In the genomic region with DNA sequence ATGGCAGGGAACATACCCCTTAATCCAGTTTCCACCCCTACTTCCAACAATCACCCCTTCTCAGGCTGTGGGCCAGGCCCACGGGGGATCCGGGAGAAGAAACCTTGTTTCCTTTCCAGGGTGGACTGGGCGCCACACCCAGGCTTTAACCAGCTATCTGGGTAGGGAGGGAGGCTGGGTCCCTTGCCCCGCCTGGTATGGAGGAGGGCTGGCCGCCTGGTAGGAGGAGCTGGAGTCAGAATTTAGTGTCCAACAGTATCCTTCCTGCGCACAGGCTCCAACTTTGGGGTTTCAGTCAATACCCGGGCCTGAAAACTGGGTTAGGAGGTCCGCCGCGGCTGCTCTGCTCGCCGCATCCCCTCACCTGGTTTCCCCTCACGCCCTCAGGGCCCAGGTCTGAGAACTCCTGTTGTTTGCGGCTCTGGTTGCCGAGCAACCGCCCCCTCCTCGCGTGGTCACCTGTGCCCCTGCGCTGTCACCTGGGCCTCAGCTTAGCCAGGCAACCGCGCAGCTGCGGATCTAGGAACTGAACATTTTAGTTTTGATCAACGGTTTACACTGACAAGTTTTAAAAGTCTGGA, we compare ENCODE assay signal across 8 mouse cellular contexts. TPM values are rescaled to one million over a fixed set of nuclear protein-coding genes. Genes with fewer than 3 reads are reported as not detected.
DNase-seq lines count a peak whose midpoint lies in the region; ATAC-seq and TF ChIP-seq lines count a peak whose summit lies in the region.

A gene (minus strand): TSS at position 408 of the 581 bp plus-strand sequence.

- peak within 1 kb of the TSS; percentile 37; the same call in 1 of the 2 replicates for H3K9ac ChIP-seq in kidney, postnatal 0 days (ENCODE audit: low read depth, low read length)
- no peak within 1 kb of the TSS for H3K9ac ChIP-seq in embryonic facial prominence, embryonic 15.5 days
- H3K9ac ChIP-seq in intestine, postnatal 0 days (ENCODE audit: low read depth, low read length): no peak within 1 kb of the TSS

- no peaks in the 10 kb centered on the region for H3K36me3 ChIP-seq in kidney, postnatal 0 days (ENCODE audit: insufficient read depth, low read length)
- no peaks in the 10 kb centered on the region for H3K36me3 ChIP-seq in embryonic facial prominence, embryonic 15.5 days
- no peaks in the 10 kb centered on the region for H3K36me3 ChIP-seq in intestine, postnatal 0 days (ENCODE audit: control insufficient read depth, insufficient read depth)
- no peaks in the 10 kb centered on the region for H3K36me3 ChIP-seq in small intestine, adult 2 months (ENCODE audit: control insufficient read depth, insufficient read depth, low read length)

- WGBS in kidney, postnatal 0 days: 7% methylated on average over 20 of the region's 23 CpGs
- 9% methylated on average over 23 of the region's 23 CpGs for WGBS in embryonic facial prominence, embryonic 15.5 days
- WGBS in intestine, postnatal 0 days: 8% methylated on average over 23 of the region's 23 CpGs
- 12% methylated on average over 23 of the region's 23 CpGs for WGBS in small intestine, adult 2 months

- H3K4me1 ChIP-seq in kidney, postnatal 0 days (replicated peaks; ENCODE audit: insufficient read depth, low read length): peaks cover 11% of the 10 kb centered on the region; the same call in 1 of the 2 replicates
- H3K4me1 ChIP-seq in embryonic facial prominence, embryonic 15.5 days: peaks cover 30% of the 10 kb centered on the region
- H3K4me1 ChIP-seq in intestine, postnatal 0 days (replicated peaks; ENCODE audit: control insufficient read depth, insufficient read depth, low read length): no peaks in the 10 kb centered on the region
- H3K4me1 ChIP-seq in small intestine, adult 2 months (ENCODE audit: control insufficient read depth, insufficient read depth, insufficient read length, low read length): peaks cover 2% of the 10 kb centered on the region; the same call in 1 of the 2 replicates

- H3K27ac ChIP-seq in kidney, postnatal 0 days: no peak within 1 kb of the TSS
- H3K27ac ChIP-seq in embryonic facial prominence, embryonic 15.5 days (replicated peaks): peak within 1 kb of the TSS; percentile 19
- H3K27ac ChIP-seq in intestine, postnatal 0 days (ENCODE audit: low read depth, low read length): no peak within 1 kb of the TSS
- H3K27ac ChIP-seq in small intestine, adult 2 months (ENCODE audit: insufficient read depth, low read depth, low read length): no peak within 1 kb of the TSS

- H3K4me3 ChIP-seq in kidney, postnatal 0 days (replicated peaks; ENCODE audit: low read depth, low read length): peak within 1 kb of the TSS; percentile 17; the same call in 1 of the 2 replicates
- peak within 1 kb of the TSS; percentile 26 for H3K4me3 ChIP-seq in embryonic facial prominence, embryonic 15.5 days (replicated peaks)
- H3K4me3 ChIP-seq in intestine, postnatal 0 days (ENCODE audit: low read depth, low read length): peak within 1 kb of the TSS; percentile 21; the same call in 1 of the 2 replicates
- peak within 1 kb of the TSS; percentile 37 for H3K4me3 ChIP-seq in small intestine, adult 2 months (ENCODE audit: low read depth, low read length)

- peak; percentile 22 for DNase-seq in kidney, postnatal 0 days (ENCODE audit: low spot score)
- DNase-seq in kidney, adult 18-20 months: no peak
- no peak for DNase-seq in Muller cell, postnatal 12 days (ENCODE audit: inconsistent ontology term)
- no peak for DNase-seq in adrenal gland, postnatal 14 days
- no peak for DNase-seq in yolk sac, embryonic 10.5 days (ENCODE audit: low spot score)

- no peak for TF ChIP-seq POLR2A in small intestine, adult 2 months (IDR thresholded peaks at IDR 0.05; ENCODE audit: low read depth, low read length)

- H3K27me3 ChIP-seq in kidney, postnatal 0 days (ENCODE audit: insufficient read depth, low read length): no peaks in the 10 kb centered on the region
- no peaks in the 10 kb centered on the region for H3K27me3 ChIP-seq in embryonic facial prominence, embryonic 15.5 days
- no peaks in the 10 kb centered on the region for H3K27me3 ChIP-seq in intestine, postnatal 0 days (replicated peaks; ENCODE audit: control insufficient read depth, insufficient read depth, low read length)
- 0 out of 2 replicates have a peak, but pooled peaks cover 2% of the 10 kb centered on the region for H3K27me3 ChIP-seq in small intestine, adult 2 months (ENCODE audit: control insufficient read depth, insufficient read depth, low read length)

- no peak for ATAC-seq in kidney, postnatal 0 days (replicated peaks; ENCODE audit: low FRiP score, low read depth)
- peak; percentile 37; the same call in 1 of the 2 replicates for ATAC-seq in embryonic facial prominence, embryonic 15.5 days (ENCODE audit: insufficient number of reproducible peaks, low FRiP score, low TSS enrichment, low read depth)
- ATAC-seq in intestine, postnatal 0 days: no peak

- H3K9me3 ChIP-seq in kidney, postnatal 0 days (replicated peaks; ENCODE audit: low read length): no peaks in the 10 kb centered on the region
- no peaks in the 10 kb centered on the region for H3K9me3 ChIP-seq in embryonic facial prominence, embryonic 15.5 days (replicated peaks)
- no peaks in the 10 kb centered on the region for H3K9me3 ChIP-seq in intestine, postnatal 0 days (ENCODE audit: control insufficient read depth)

- TF ChIP-seq CTCF in kidney, postnatal 0 days (IDR thresholded peaks at IDR 0.05; ENCODE audit: low read depth): no peak
- no peak for TF ChIP-seq CTCF in intestine, postnatal 0 days (IDR thresholded peaks at IDR 0.05; ENCODE audit: low read depth)
- no peak for TF ChIP-seq CTCF in small intestine, adult 2 months (IDR thresholded peaks at IDR 0.05; ENCODE audit: extremely low read depth, insufficient read length, insufficient replicate concordance, low read depth, low read length)

- peak within 1 kb of the TSS; percentile 52 for H3K4me2 ChIP-seq in kidney, postnatal 0 days (ENCODE audit: low read length)
- H3K4me2 ChIP-seq in embryonic facial prominence, embryonic 15.5 days (replicated peaks): peak within 1 kb of the TSS; percentile 45
- H3K4me2 ChIP-seq in intestine, postnatal 0 days (replicated peaks; ENCODE audit: low read depth): peak within 1 kb of the TSS; percentile 66

RNA-seq across cellular contexts. Expression of the gene that starts here (rescaled TPM):
- 2.1 TPM in 2 replicates for polyA plus RNA-seq in kidney, postnatal 0 days (2015; fragmentation: Nextera tagmentation; extraction: Ambion mirVana)
- polyA plus RNA-seq in embryonic facial prominence, embryonic 15.5 days (2015; fragmentation: Nextera tagmentation; extraction: Ambion mirVana): 18.4 and 26.5 TPM in 2 replicates
- polyA plus RNA-seq in intestine, postnatal 0 days (2015; fragmentation: Nextera tagmentation; extraction: Ambion mirVana): 1.6 and 2.1 TPM in 2 replicates
- polyA plus RNA-seq in small intestine, adult 2 months (2012; rRNA removed): 0.38 and 1.0 TPM in 2 replicates
- total RNA-seq in adrenal gland, postnatal 14 days (2021): 2.4 and 3.3 TPM in 2 replicates
